Mouse (Mus musculus) liver, embryonic 15.5 days (tissue): ENCODE data around the gene Pcnx3. TPM values are rescaled to one million over a fixed set of nuclear protein-coding genes. Genes with fewer than 3 reads are reported as not detected.
A peak's percentile ranks its signal among the peaks of the same experiment; 100 is the strongest.

Experiments
- ATAC-seq: fragments of 200-750 bp; cut with Nextera tagmentation; 2 replicates; pipeline ENCODE4 v1.8.0; 2017; ENCODE audit warnings: moderate number of reproducible peaks, mild to moderate bottlenecking, moderate library complexity; ENCODE audit not compliant: insufficient read depth
- H3K27ac ChIP-seq: fragments of 300-500 bp; sonication (generic); replicated peaks from 2 replicates; pipeline ENCODE4 v1.5.1; 2015; ENCODE audit warnings: mild to moderate bottlenecking, inconsistent platforms
- H3K27me3 ChIP-seq: fragments of 300-500 bp; sonication (generic); 2 replicates; pipeline ENCODE4 v1.6.1; 2015; ENCODE audit warnings: mild to moderate bottlenecking, inconsistent platforms
- H3K36me3 ChIP-seq: fragments of 300-500 bp; sonication (generic); replicated peaks from 2 replicates; pipeline ENCODE4 v1.6.1; 2015; ENCODE audit warnings: moderate library complexity, mild to moderate bottlenecking, inconsistent platforms
- H3K4me1 ChIP-seq: fragments of 300-500 bp; sonication (generic); replicated peaks from 2 replicates; pipeline ENCODE4 v1.6.1; 2015; ENCODE audit warnings: inconsistent platforms
- H3K4me2 ChIP-seq: fragments of 300-500 bp; sonication (generic); 2 replicates; pipeline ENCODE4 v1.6.1; 2015; ENCODE audit warnings: moderate library complexity, mild to moderate bottlenecking, inconsistent platforms
- H3K4me3 ChIP-seq: fragments of 300-500 bp; sonication (generic); replicated peaks from 2 replicates; pipeline ENCODE4 v1.5.1; 2015; ENCODE audit warnings: mild to moderate bottlenecking, inconsistent platforms
- H3K9ac ChIP-seq: fragments of 300-500 bp; sonication (generic); 2 replicates; pipeline ENCODE4 v1.6.1; 2015; ENCODE audit warnings: moderate library complexity, mild to moderate bottlenecking, inconsistent platforms
- H3K9me3 ChIP-seq: fragments of 300-500 bp; sonication (generic); replicated peaks from 2 replicates; pipeline ENCODE4 v1.6.1; 2016; ENCODE audit warnings: inconsistent platforms
- WGBS: fragments of 180-500 bp; shearing (Covaris S2); methylation state at CpG from one replicate; pipeline ENCODE4 v1.1.7; 2015; ENCODE audit warnings: mixed read lengths; ENCODE audit not compliant: insufficient replicate concordance; 5-methylcytosine and 5-hydroxymethylcytosine counted together
- polyA plus RNA-seq: library from polyadenylated mRNA; unstranded; fragments of >200 nt; fragmentation: Nextera tagmentation; extraction: Ambion mirVana; gene quantifications from 2 replicates; pipeline ENCODE4 v1.2.1, GENCODE M21; 2015

Pcnx3 gene
- polyA plus RNA-seq, 1 experiment from 2014 or later, result 9.2 TPM

- H3K27me3 ChIP-seq, result no peaks in the 10 kb centered on the region
- ATAC-seq, result no peak
- WGBS, result 45% methylated on average over 3 of the region's 3 CpGs
- H3K4me1 ChIP-seq, result peaks cover 62% of the 10 kb centered on the region
- H3K4me3 ChIP-seq, result no peak overlapping the region
- H3K9ac ChIP-seq, result no peak overlapping the region
- peaks cover 99% of the 10 kb centered on the region for H3K36me3 ChIP-seq
- H3K9me3 ChIP-seq, result no peaks in the 10 kb centered on the region
- no peak overlapping the region for H3K4me2 ChIP-seq
- H3K27ac ChIP-seq, result 0 out of 2 replicates have a peak overlapping the region, but pooled peaks have one; percentile 6
Measured at GRCm38 (mm10) chr19:5711218-5711617, 22.5 kb upstream of the Pcnx3 start.

- Histone ChIP-seq H3K27me3 (no peaks in the 10 kb centered on the region), H3K9ac (no peak overlapping the region), H3K36me3 (peaks cover 97% of the 10 kb centered on the region), H3K27ac (0 out of 2 replicates have a peak overlapping the region, but pooled peaks have one; percentile 6), H3K4me2 (no peak overlapping the region), H3K4me1 (peaks cover 62% of the 10 kb centered on the region), H3K9me3 (no peaks in the 10 kb centered on the region), H3K4me3 (no peak overlapping the region)
- no peak for ATAC-seq
- 94% methylated on average over 8 of the region's 8 CpGs for WGBS
Measured at GRCm38 (mm10) chr19:5710581-5710980, 21.9 kb upstream of the Pcnx3 start.

GRCm38 (mm10) chr19:5710068-5710467, 21.4 kb upstream of the Pcnx3 start:
- no peak for ATAC-seq
- no peak overlapping the region for H3K9ac ChIP-seq
- no peaks in the 10 kb centered on the region for H3K27me3 ChIP-seq
- no peaks in the 10 kb centered on the region for H3K9me3 ChIP-seq
- no peak overlapping the region for H3K27ac ChIP-seq
- peaks cover 92% of the 10 kb centered on the region for H3K36me3 ChIP-seq
- H3K4me1 ChIP-seq, result peaks cover 62% of the 10 kb centered on the region
- H3K4me3 ChIP-seq, result no peak overlapping the region
- 94% methylated on average over 6 of the region's 6 CpGs for WGBS
- no peak overlapping the region for H3K4me2 ChIP-seq

GRCm38 (mm10) chr19:5704801-5705571, 16.3 kb upstream of the Pcnx3 start:
- WGBS, result 36% methylated on average over 10 of the region's 10 CpGs
- peak; percentile 82 for ATAC-seq
- H3K36me3 ChIP-seq, result peaks cover 83% of the 10 kb centered on the region
- H3K9ac ChIP-seq, result peak overlapping the region; percentile 49; the same call in 1 of the 2 replicates
- H3K9me3 ChIP-seq, result no peaks in the 10 kb centered on the region
- 0 out of 2 replicates have a peak overlapping the region, but pooled peaks have one; percentile 12 for H3K4me3 ChIP-seq
- peak overlapping the region; percentile 86 for H3K27ac ChIP-seq
- peaks cover 41% of the 10 kb centered on the region for H3K4me1 ChIP-seq
- H3K27me3 ChIP-seq, result no peaks in the 10 kb centered on the region
- peak overlapping the region; percentile 57 for H3K4me2 ChIP-seq

- Histone ChIP-seq H3K27me3 (no peaks in the 10 kb centered on the region), H3K9me3 (no peaks in the 10 kb centered on the region), H3K9ac (peak within 1 kb of the TSS; percentile 49), H3K4me3 (peak within 1 kb of the TSS; percentile 12; the same call in 1 of the 2 replicates), H3K27ac (peak within 1 kb of the TSS; percentile 86), H3K4me1 (peaks cover 41% of the 10 kb centered on the region), H3K4me2 (peak within 1 kb of the TSS; percentile 57), H3K36me3 (peaks cover 84% of the 10 kb centered on the region)
- 54% methylated on average over 17 of the region's 17 CpGs for WGBS
- peak; percentile 71 for ATAC-seq
Measured at GRCm38 (mm10) chr19:5704163-5704800, 15.6 kb upstream of the Pcnx3 start, which contains the start of gene Kcnk7. TSS of gene Kcnk7 (plus strand) at chr19:5704367.

- no peak for ATAC-seq
- no peak overlapping the region for H3K4me2 ChIP-seq
- 86% methylated on average over 41 of the region's 41 CpGs for WGBS
Measured at GRCm38 (mm10) chr19:5695849-5696462, 7.2 kb upstream of the Pcnx3 start.

GRCm38 (mm10) chr19:5693801-5694200, 5.1 kb upstream of the Pcnx3 start:
- 78% methylated on average over 6 of the region's 6 CpGs for WGBS
- Histone ChIP-seq H3K4me2 (peak overlapping the region; percentile 99; the same call in 1 of the 2 replicates), H3K9me3 (no peaks in the 10 kb centered on the region), H3K4me1 (peaks cover 49% of the 10 kb centered on the region), H3K4me3 (no peak overlapping the region), H3K27ac (no peak overlapping the region), H3K27me3 (no peaks in the 10 kb centered on the region), H3K36me3 (peaks cover 81% of the 10 kb centered on the region), H3K9ac (no peak overlapping the region)
- no peak for ATAC-seq

More at GRCm38 (mm10) chr19:5695849-5696462, 7.2 kb upstream of the Pcnx3 start:
- peaks cover 28% of the 10 kb centered on the region for H3K4me1 ChIP-seq
- no peaks in the 10 kb centered on the region for H3K27me3 ChIP-seq
- peaks cover 98% of the 10 kb centered on the region for H3K36me3 ChIP-seq
- H3K4me3 ChIP-seq, result no peak overlapping the region
- no peak overlapping the region for H3K27ac ChIP-seq
- H3K9me3 ChIP-seq, result no peaks in the 10 kb centered on the region
- no peak overlapping the region for H3K9ac ChIP-seq

- Histone ChIP-seq H3K4me1 (peaks cover 52% of the 10 kb centered on the region), H3K4me3 (peak overlapping the region; percentile 84), H3K27me3 (no peaks in the 10 kb centered on the region), H3K4me2 (peak overlapping the region; percentile 99), H3K27ac (peak overlapping the region; percentile 95), H3K9me3 (no peaks in the 10 kb centered on the region), H3K9ac (peak overlapping the region; percentile 90; the same call in 1 of the 2 replicates), H3K36me3 (peaks cover 73% of the 10 kb centered on the region)
- no peak for ATAC-seq
- WGBS, result 58% methylated on average over 10 of the region's 10 CpGs
Measured at GRCm38 (mm10) chr19:5692913-5693396, 4.2 kb upstream of the Pcnx3 start.

GRCm38 (mm10) chr19:5692086-5692912, 3.6 kb upstream of the Pcnx3 start:
- peaks cover 67% of the 10 kb centered on the region for H3K36me3 ChIP-seq

GRCm38 (mm10) chr19:5691601-5692000, 2.9 kb upstream of the Pcnx3 start:
- peak overlapping the region; percentile 84 for H3K4me3 ChIP-seq
- peaks cover 62% of the 10 kb centered on the region for H3K36me3 ChIP-seq
- WGBS, result 49% methylated on average over 5 of the region's 5 CpGs
- H3K9me3 ChIP-seq, result no peaks in the 10 kb centered on the region
- ATAC-seq, result no peak
- H3K27ac ChIP-seq, result peak overlapping the region; percentile 95
- H3K4me2 ChIP-seq, result peak overlapping the region; percentile 99
- H3K9ac ChIP-seq, result peak overlapping the region; percentile 90; the same call in 1 of the 2 replicates
- H3K4me1 ChIP-seq, result peaks cover 65% of the 10 kb centered on the region
- no peaks in the 10 kb centered on the region for H3K27me3 ChIP-seq

More at GRCm38 (mm10) chr19:5692086-5692912, 3.6 kb upstream of the Pcnx3 start:
- H3K4me3 ChIP-seq, result peak overlapping the region; percentile 84
- H3K27me3 ChIP-seq, result no peaks in the 10 kb centered on the region
- H3K4me2 ChIP-seq, result peak overlapping the region; percentile 99
- ATAC-seq, result no peak
- no peaks in the 10 kb centered on the region for H3K9me3 ChIP-seq
- peaks cover 58% of the 10 kb centered on the region for H3K4me1 ChIP-seq
- peak overlapping the region; percentile 95 for H3K27ac ChIP-seq
- H3K9ac ChIP-seq, result peak overlapping the region; percentile 90; the same call in 1 of the 2 replicates
- WGBS, result 38% methylated on average over 10 of the region's 10 CpGs
